Comparison of ENCODE assay signal across 12 mouse cellular contexts in the genomic region with DNA sequence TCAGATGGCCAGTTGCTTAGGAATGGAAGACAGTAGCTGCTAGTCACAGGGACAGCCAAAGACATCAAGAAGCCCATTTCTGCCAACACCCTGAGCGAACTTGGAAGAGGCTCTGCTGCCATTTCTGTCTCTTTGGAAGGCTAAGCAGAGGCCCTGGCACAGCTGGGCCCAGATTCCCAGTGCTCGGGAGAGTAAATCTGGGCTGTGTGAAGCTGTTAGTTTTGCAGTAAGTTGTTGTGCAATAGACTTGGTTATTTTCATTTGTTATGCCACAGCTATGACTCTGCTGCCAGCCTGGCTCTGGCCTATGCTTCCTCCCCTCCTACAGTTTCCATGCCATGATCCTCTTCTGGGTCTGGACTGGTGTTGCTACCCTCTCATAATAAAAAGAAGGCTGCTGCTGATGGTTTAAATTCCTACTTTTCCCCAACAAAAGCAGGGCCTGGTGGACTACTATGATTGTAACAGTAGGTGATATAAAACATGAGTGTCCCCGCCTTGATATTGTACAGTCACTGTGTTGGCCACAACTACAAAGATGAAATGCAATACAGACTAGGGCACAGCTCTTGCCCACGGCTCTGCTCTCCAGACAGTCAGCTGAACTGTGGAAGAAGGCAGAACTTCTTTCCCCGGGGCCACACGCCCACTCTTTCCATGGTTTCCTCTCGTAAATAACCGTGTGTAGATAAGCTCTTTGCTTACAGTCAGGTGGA.
DNase-seq lines count a peak whose midpoint lies in the region; ATAC-seq and TF ChIP-seq lines count a peak whose summit lies in the region.
"Had no signal": no experiment of that assay in that cellular context is flagged by ENCODE, and none has a peak within 500 bp of the region (broad histone marks: within the 10 kb centered on the region; RNA-seq: fewer than 3 reads in every experiment).

No protein-coding gene starts in this region.

- TF ChIP-seq CTCF in embryonic fibroblast, embryonic 13.5 days (IDR thresholded peaks at IDR 0.05; ENCODE audit: borderline replicate concordance, insufficient read depth, low read length) = no peak

- no peak overlapping the region for H3K9ac ChIP-seq in lung, embryonic 16.5 days (ENCODE audit: low read length)
- no peak overlapping the region for H3K9ac ChIP-seq in kidney, embryonic 16.5 days (replicated peaks; ENCODE audit: low read length)
- H3K9ac ChIP-seq: hindbrain, embryonic 12.5 days; limb, embryonic 13.5 days; midbrain, embryonic 13.5 days had no signal

- H3K36me3 ChIP-seq in lung, embryonic 16.5 days (ENCODE audit: control insufficient read depth, insufficient read depth, low read length) = no peaks in the 10 kb centered on the region
- no peaks in the 10 kb centered on the region for H3K36me3 ChIP-seq in kidney, embryonic 16.5 days (ENCODE audit: insufficient read depth, low read length)
- H3K36me3 ChIP-seq: hindbrain, embryonic 12.5 days; limb, embryonic 13.5 days; midbrain, embryonic 13.5 days had no signal

- DNase-seq in adrenal gland, postnatal 14 days = peak; percentile 43
- DNase-seq in adrenal gland, adult 8-10 months = no peak
- no peak for DNase-seq in lung, postnatal 14 days
- no peak for DNase-seq in kidney, adult 9 months

- 58% methylated on average over 8 of the region's 8 CpGs for WGBS in lung, embryonic 16.5 days
- 62% methylated on average over 8 of the region's 8 CpGs for WGBS in kidney, embryonic 16.5 days

- no peak for TF ChIP-seq POLR2A in embryonic fibroblast, embryonic 13.5 days (IDR thresholded peaks at IDR 0.05; ENCODE audit: low read depth, low read length)

- H3K4me2 ChIP-seq in lung, embryonic 16.5 days (ENCODE audit: low read depth, low read length) = no peak overlapping the region
- no peak overlapping the region for H3K4me2 ChIP-seq in kidney, embryonic 16.5 days (replicated peaks; ENCODE audit: low read depth, low read length)
- H3K4me2 ChIP-seq: hindbrain, embryonic 12.5 days; limb, embryonic 13.5 days; midbrain, embryonic 13.5 days had no signal

- H3K27me3 ChIP-seq in lung, embryonic 16.5 days (ENCODE audit: control insufficient read depth, insufficient read depth, low read depth, low read length) = no peaks in the 10 kb centered on the region
- H3K27me3 ChIP-seq in kidney, embryonic 16.5 days (ENCODE audit: insufficient read depth, low read length) = no peaks in the 10 kb centered on the region
- H3K27me3 ChIP-seq: hindbrain, embryonic 12.5 days; limb, embryonic 13.5 days; midbrain, embryonic 13.5 days had no signal

- H3K4me3 ChIP-seq in lung, embryonic 16.5 days (ENCODE audit: low read length) = no peak overlapping the region
- H3K4me3 ChIP-seq in embryonic fibroblast, embryonic 13.5 days (ENCODE audit: insufficient read depth, low read length) = no peak overlapping the region
- H3K4me3 ChIP-seq in kidney, embryonic 16.5 days (ENCODE audit: low read length) = no peak overlapping the region
- H3K4me3 ChIP-seq: hindbrain, embryonic 12.5 days; limb, embryonic 13.5 days; midbrain, embryonic 13.5 days had no signal

- H3K9me3 ChIP-seq in lung, embryonic 16.5 days (ENCODE audit: control insufficient read depth, low read length) = no peaks in the 10 kb centered on the region
- no peaks in the 10 kb centered on the region for H3K9me3 ChIP-seq in kidney, embryonic 16.5 days (ENCODE audit: low read length)
- H3K9me3 ChIP-seq: limb, embryonic 13.5 days; midbrain, embryonic 13.5 days had no signal

- H3K27ac ChIP-seq in lung, embryonic 16.5 days (ENCODE audit: low read length) = no peak overlapping the region
- peak overlapping the region; percentile 38; the same call in 1 of the 2 replicates for H3K27ac ChIP-seq in embryonic fibroblast, embryonic 13.5 days (ENCODE audit: insufficient read depth, low read length)
- H3K27ac ChIP-seq in kidney, embryonic 16.5 days (ENCODE audit: low read length) = no peak overlapping the region
- H3K27ac ChIP-seq: hindbrain, embryonic 12.5 days; kidney, postnatal 0 days; limb, embryonic 13.5 days; midbrain, embryonic 13.5 days had no signal

- peaks cover 8% of the 10 kb centered on the region; the same call in 1 of the 2 replicates for H3K4me1 ChIP-seq in lung, embryonic 16.5 days (replicated peaks; ENCODE audit: control insufficient read depth, insufficient read depth, low read length)
- peaks cover 5% of the 10 kb centered on the region for H3K4me1 ChIP-seq in embryonic fibroblast, embryonic 13.5 days (ENCODE audit: control insufficient read depth, insufficient read depth, low read length)
- H3K4me1 ChIP-seq in kidney, embryonic 16.5 days (ENCODE audit: insufficient read depth, low read length) = no peaks in the 10 kb centered on the region

- peak; percentile 24; the same call in 1 of the 2 replicates for ATAC-seq in lung, embryonic 16.5 days (ENCODE audit: low read depth)
- peak; percentile 75 for ATAC-seq in megakaryocyte progenitor cell, adult 5-6 weeks (replicated peaks; ENCODE audit: poor library complexity)
- no peak for ATAC-seq in kidney, embryonic 16.5 days (ENCODE audit: low FRiP score, low TSS enrichment)
- ATAC-seq: midbrain, embryonic 13.5 days had no signal
